Comparison of ENCODE assay signal across 24 mouse cellular contexts in genomic region chr10:42209809-42210208, GRCm38 (mm10).
DNase-seq lines count a peak whose midpoint lies in the region; ATAC-seq lines count a peak whose summit lies in the region.
"Had no signal": no experiment of that assay in that cellular context is flagged by ENCODE, and none has a peak within 500 bp of the region (broad histone marks: within the 10 kb centered on the region; RNA-seq: fewer than 3 reads in every experiment).

No protein-coding gene starts in this region.

- DNase-seq in forebrain, embryonic 14.5 days (ENCODE audit: low spot score): peak; percentile 26
- peak; percentile 30 for DNase-seq in neural tube, embryonic 11.5 days (ENCODE audit: low spot score)
- no peak for DNase-seq in heart, postnatal 4 days
- no peak for DNase-seq in cerebellum, adult 18-20 months
- DNase-seq: adrenal gland, adult 2 months; cerebellum, adult 9-10 months; embryo, embryonic 11 days; gastrocnemius, postnatal 36 days; kidney, adult 2 months; kidney, postnatal 14 days; layer of hippocampus, postnatal 36 days; midbrain, embryonic 14.5 days; right cerebral cortex, postnatal 25 days had no signal

- no peaks in the 10 kb centered on the region for H3K9me3 ChIP-seq in forebrain, embryonic 14.5 days (replicated peaks; ENCODE audit: control insufficient read depth, low read length)
- no peaks in the 10 kb centered on the region for H3K9me3 ChIP-seq in forebrain, embryonic 16.5 days (ENCODE audit: control insufficient read depth, low read length)
- H3K9me3 ChIP-seq in neural tube, embryonic 11.5 days (ENCODE audit: control insufficient read depth, low read length): no peaks in the 10 kb centered on the region
- no peaks in the 10 kb centered on the region for H3K9me3 ChIP-seq in neural tube, embryonic 15.5 days (replicated peaks)
- no peaks in the 10 kb centered on the region for H3K9me3 ChIP-seq in hindbrain, embryonic 16.5 days (ENCODE audit: control insufficient read depth, low read length)
- H3K9me3 ChIP-seq in stomach, embryonic 16.5 days (replicated peaks; ENCODE audit: control insufficient read depth, low read length): no peaks in the 10 kb centered on the region
- H3K9me3 ChIP-seq: forebrain, embryonic 13.5 days; lung, embryonic 15.5 days; stomach, embryonic 15.5 days had no signal

- ATAC-seq in forebrain, embryonic 14.5 days: no peak
- no peak for ATAC-seq in forebrain, embryonic 16.5 days
- no peak for ATAC-seq in neural tube, embryonic 11.5 days (ENCODE audit: insufficient read depth, low FRiP score, low TSS enrichment)
- ATAC-seq in neural tube, embryonic 15.5 days (ENCODE audit: low FRiP score): no peak
- ATAC-seq in hindbrain, embryonic 16.5 days: 0 out of 2 replicates have a peak, but pooled peaks have one; percentile 28
- no peak for ATAC-seq in stomach, embryonic 16.5 days (ENCODE audit: insufficient read depth, low FRiP score)
- ATAC-seq: CD4-positive, CD25-positive, alpha-beta regulatory T cell, adult 4 months; forebrain, embryonic 13.5 days had no signal

- no peaks in the 10 kb centered on the region for H3K4me1 ChIP-seq in forebrain, embryonic 14.5 days (ENCODE audit: control insufficient read depth, insufficient read depth, low read length)
- H3K4me1 ChIP-seq in forebrain, embryonic 16.5 days (replicated peaks; ENCODE audit: control insufficient read depth, insufficient read depth, low read length): peaks cover 6% of the 10 kb centered on the region; the same call in 1 of the 2 replicates
- peaks cover 6% of the 10 kb centered on the region for H3K4me1 ChIP-seq in neural tube, embryonic 11.5 days (ENCODE audit: control insufficient read depth, insufficient read depth, low read length)
- peaks cover 20% of the 10 kb centered on the region for H3K4me1 ChIP-seq in neural tube, embryonic 15.5 days
- H3K4me1 ChIP-seq in hindbrain, embryonic 16.5 days (ENCODE audit: control insufficient read depth, insufficient read depth, low read depth, low read length): peaks cover 7% of the 10 kb centered on the region; the same call in 1 of the 2 replicates
- H3K4me1 ChIP-seq in stomach, embryonic 16.5 days (ENCODE audit: control insufficient read depth, insufficient read depth, low read length): peaks cover 23% of the 10 kb centered on the region

- H3K27ac ChIP-seq in forebrain, embryonic 14.5 days (ENCODE audit: low read depth, low read length): no peak overlapping the region
- no peak overlapping the region for H3K27ac ChIP-seq in forebrain, embryonic 16.5 days (ENCODE audit: low read length)
- no peak overlapping the region for H3K27ac ChIP-seq in neural tube, embryonic 11.5 days (ENCODE audit: low read depth, low read length)
- H3K27ac ChIP-seq in neural tube, embryonic 15.5 days (replicated peaks): no peak overlapping the region
- no peak overlapping the region; the same call in 1 of the 2 replicates for H3K27ac ChIP-seq in hindbrain, embryonic 16.5 days (ENCODE audit: low read depth, low read length)
- 0 out of 2 replicates have a peak overlapping the region, but pooled peaks have one; percentile 7 for H3K27ac ChIP-seq in stomach, embryonic 16.5 days (ENCODE audit: low read length)
- H3K27ac ChIP-seq: forebrain, embryonic 13.5 days; layer of hippocampus, adult 2 months; liver, embryonic 14.5 days; lung, embryonic 15.5 days had no signal

- WGBS in forebrain, embryonic 14.5 days: 50% methylated on average over 6 of the region's 6 CpGs
- 52% methylated on average over 6 of the region's 6 CpGs for WGBS in forebrain, embryonic 16.5 days
- 34% methylated on average over 6 of the region's 6 CpGs for WGBS in neural tube, embryonic 11.5 days
- WGBS in neural tube, embryonic 15.5 days: 16% methylated on average over 6 of the region's 6 CpGs
- whole genome bisulfite sequencing in hindbrain, embryonic 16.5 days: 35% methylated on average over 6 of the region's 6 CpGs
- WGBS in stomach, embryonic 16.5 days: 67% methylated on average over 6 of the region's 6 CpGs

- no peak overlapping the region for H3K4me3 ChIP-seq in forebrain, embryonic 14.5 days (ENCODE audit: low read depth, low read length)
- H3K4me3 ChIP-seq in forebrain, embryonic 16.5 days (replicated peaks; ENCODE audit: low read length): no peak overlapping the region
- H3K4me3 ChIP-seq in neural tube, embryonic 11.5 days (ENCODE audit: low read depth, low read length): no peak overlapping the region
- H3K4me3 ChIP-seq in neural tube, embryonic 15.5 days (replicated peaks): no peak overlapping the region
- no peak overlapping the region for H3K4me3 ChIP-seq in hindbrain, embryonic 16.5 days (ENCODE audit: low read length)
- H3K4me3 ChIP-seq in stomach, embryonic 16.5 days (replicated peaks; ENCODE audit: low read length): no peak overlapping the region
- H3K4me3 ChIP-seq: erythroblast, embryonic 14.5 days; forebrain, embryonic 13.5 days; layer of hippocampus, adult 2 months; lung, embryonic 15.5 days; stomach, embryonic 15.5 days had no signal

- H3K9ac ChIP-seq in forebrain, embryonic 14.5 days (ENCODE audit: low read length): no peak overlapping the region
- H3K9ac ChIP-seq in forebrain, embryonic 16.5 days (replicated peaks; ENCODE audit: low read depth, low read length): no peak overlapping the region
- no peak overlapping the region for H3K9ac ChIP-seq in neural tube, embryonic 11.5 days (ENCODE audit: low read length)
- no peak overlapping the region for H3K9ac ChIP-seq in neural tube, embryonic 15.5 days (replicated peaks)
- no peak overlapping the region for H3K9ac ChIP-seq in hindbrain, embryonic 16.5 days (ENCODE audit: low read depth, low read length)
- H3K9ac ChIP-seq in stomach, embryonic 16.5 days (ENCODE audit: low read length): no peak overlapping the region
- H3K9ac ChIP-seq: forebrain, embryonic 13.5 days; liver, embryonic 14.5 days; lung, embryonic 15.5 days; stomach, embryonic 15.5 days had no signal

- no peak overlapping the region for H3K4me2 ChIP-seq in forebrain, embryonic 14.5 days (ENCODE audit: low read length)
- H3K4me2 ChIP-seq in forebrain, embryonic 16.5 days (ENCODE audit: low read length): no peak overlapping the region
- no peak overlapping the region for H3K4me2 ChIP-seq in neural tube, embryonic 11.5 days (ENCODE audit: low read depth)
- no peak overlapping the region for H3K4me2 ChIP-seq in neural tube, embryonic 15.5 days
- no peak overlapping the region for H3K4me2 ChIP-seq in hindbrain, embryonic 16.5 days (ENCODE audit: low read length)
- H3K4me2 ChIP-seq in stomach, embryonic 16.5 days (ENCODE audit: low read depth, low read length): no peak overlapping the region
- H3K4me2 ChIP-seq: forebrain, embryonic 13.5 days; lung, embryonic 15.5 days; stomach, embryonic 15.5 days had no signal

- no peaks in the 10 kb centered on the region for H3K27me3 ChIP-seq in forebrain, embryonic 14.5 days (replicated peaks; ENCODE audit: control insufficient read depth, insufficient read depth, low read length)
- no peaks in the 10 kb centered on the region for H3K27me3 ChIP-seq in forebrain, embryonic 16.5 days (replicated peaks; ENCODE audit: control insufficient read depth, insufficient read depth, low read length)
- H3K27me3 ChIP-seq in neural tube, embryonic 11.5 days (ENCODE audit: control insufficient read depth, insufficient read depth, low read length): no peaks in the 10 kb centered on the region
- no peaks in the 10 kb centered on the region for H3K27me3 ChIP-seq in neural tube, embryonic 15.5 days (replicated peaks)
- H3K27me3 ChIP-seq in hindbrain, embryonic 16.5 days (replicated peaks; ENCODE audit: control insufficient read depth, insufficient read depth, low read length): no peaks in the 10 kb centered on the region
- no peaks in the 10 kb centered on the region for H3K27me3 ChIP-seq in stomach, embryonic 16.5 days (ENCODE audit: control insufficient read depth, insufficient read depth, low read length)
- H3K27me3 ChIP-seq: forebrain, embryonic 13.5 days; lung, embryonic 15.5 days; stomach, embryonic 15.5 days had no signal

- H3K36me3 ChIP-seq in forebrain, embryonic 14.5 days (ENCODE audit: control insufficient read depth, insufficient read depth, low read length): no peaks in the 10 kb centered on the region
- no peaks in the 10 kb centered on the region for H3K36me3 ChIP-seq in forebrain, embryonic 16.5 days (ENCODE audit: control insufficient read depth, insufficient read depth)
- no peaks in the 10 kb centered on the region for H3K36me3 ChIP-seq in neural tube, embryonic 11.5 days (ENCODE audit: control insufficient read depth, insufficient read depth, low read length)
- no peaks in the 10 kb centered on the region for H3K36me3 ChIP-seq in neural tube, embryonic 15.5 days
- no peaks in the 10 kb centered on the region for H3K36me3 ChIP-seq in hindbrain, embryonic 16.5 days (ENCODE audit: control insufficient read depth, insufficient read depth, low read length)
- no peaks in the 10 kb centered on the region for H3K36me3 ChIP-seq in stomach, embryonic 16.5 days (ENCODE audit: control insufficient read depth, insufficient read depth, low read length)
- H3K36me3 ChIP-seq: lung, embryonic 15.5 days; stomach, embryonic 15.5 days had no signal

Comparison
In these comparisons a context has a peak if more than half of its experiments do, and no peak if none do; other contexts are left out.
1. DNase-seq: peak in forebrain, embryonic 14.5 days (single experiment) and neural tube, embryonic 11.5 days (single experiment); none in heart, postnatal 4 days (single experiment) and cerebellum, adult 18-20 months (0 of 2).